Mouse (Mus musculus): ENCODE measurements around the gene Fshb. TPM values are rescaled to one million over a fixed set of nuclear protein-coding genes. Genes with fewer than 3 reads are reported as not detected.

Fshb gene
- total RNA-seq (2023; ENCODE audit: inconsistent age): not detected in 4 replicates

GRCm38 (mm10) chr2:107059556-107059955 lies at the start of gene Fshb:
TSS of gene Fshb (minus strand) at chr2:107059656.

Other genes starting within 250 kb of the Fshb start
- 16.2 to 19.1 TPM (median 17.9 TPM) in 4 replicates for gene Arl14ep, start 85.2 kb downstream of the Fshb start, total RNA-seq (2023; ENCODE audit: inconsistent age)
- not detected in 4 replicates for gene Kcna4, start 231.0 kb upstream of the Fshb start, total RNA-seq (2023; ENCODE audit: inconsistent age)

Measured in B cell, adult (primary cell).